Mouse (Mus musculus) hindbrain, embryonic 13.5 days (tissue): ENCODE data around the gene Ccdc13. TPM values are rescaled to one million over a fixed set of nuclear protein-coding genes. Genes with fewer than 3 reads are reported as not detected.

Source experiments
- ATAC-seq: fragments of 200-750 bp; cut with Nextera tagmentation; 2 replicates; pipeline ENCODE4 v1.8.0; 2017; ENCODE audit warnings: moderate TSS enrichment; ENCODE audit not compliant: low FRiP score
- H3K27ac ChIP-seq: fragments of 300-500 bp; sonication (generic); 2 replicates; pipeline ENCODE4 v1.5.1; 2015; ENCODE audit warnings: inconsistent platforms, mild to moderate bottlenecking, moderate library complexity
- H3K27me3 ChIP-seq: fragments of 300-500 bp; sonication (generic); 2 replicates; pipeline ENCODE4 v1.6.1; 2015; ENCODE audit warnings: mild to moderate bottlenecking, inconsistent platforms
- H3K36me3 ChIP-seq: fragments of 300-500 bp; sonication (generic); 2 replicates; pipeline ENCODE4 v1.6.1; 2015; ENCODE audit warnings: mild to moderate bottlenecking, inconsistent platforms
- H3K4me1 ChIP-seq: fragments of 300-500 bp; sonication (generic); replicated peaks from 2 replicates; pipeline ENCODE4 v1.6.1; 2015; ENCODE audit warnings: inconsistent platforms
- H3K4me2 ChIP-seq: fragments of 300-500 bp; sonication (generic); 2 replicates; pipeline ENCODE4 v1.6.1; 2015; ENCODE audit warnings: inconsistent platforms, mild to moderate bottlenecking, moderate library complexity
- H3K4me3 ChIP-seq: fragments of 300-500 bp; sonication (generic); 2 replicates; pipeline ENCODE4 v1.5.1; 2015; ENCODE audit warnings: mild to moderate bottlenecking, inconsistent platforms
- H3K9ac ChIP-seq: fragments of 300-500 bp; sonication (generic); 2 replicates; pipeline ENCODE4 v1.6.1; 2015; ENCODE audit warnings: mild to moderate bottlenecking, inconsistent platforms
- H3K9me3 ChIP-seq: fragments of 300-500 bp; sonication (generic); 2 replicates; pipeline ENCODE4 v1.6.1; 2016; ENCODE audit warnings: inconsistent platforms
- WGBS: fragments of 180-500 bp; shearing (Covaris S2); methylation state at CpG from one replicate; pipeline ENCODE4 v1.1.7; 2015; 5-methylcytosine and 5-hydroxymethylcytosine counted together
- polyA plus RNA-seq: library from polyadenylated mRNA; unstranded; fragments of >200 nt; fragmentation: Nextera tagmentation; extraction: Ambion mirVana; gene quantifications from 2 replicates; pipeline ENCODE4 v1.2.1, GENCODE M21; 2015

The Ccdc13 gene
- polyA plus RNA-seq, 1 experiment from 2014 or later: 3.2 TPM

DNA sequence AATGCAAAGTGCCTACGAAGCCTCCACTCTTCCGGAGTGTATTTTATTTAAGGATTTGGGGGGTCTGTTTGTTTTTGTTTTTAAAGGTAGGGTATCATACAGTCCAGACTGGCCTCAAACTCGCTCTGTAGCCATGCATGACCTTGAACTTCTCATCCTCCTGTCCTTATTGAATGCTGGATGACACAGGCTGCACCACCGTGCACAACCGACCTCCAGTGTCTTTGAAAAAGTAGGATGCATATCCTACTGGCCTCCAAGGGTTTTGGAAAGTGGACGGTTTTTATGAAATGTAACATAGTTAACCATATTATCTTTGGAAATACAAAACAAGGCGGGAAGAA lies 333 bp upstream of the Ccdc13 start:
- no peaks in the 10 kb centered on the region for H3K9me3 ChIP-seq
- no peaks in the 10 kb centered on the region for H3K36me3 ChIP-seq
- 0 out of 2 replicates have a peak, but pooled peaks cover 5% of the 10 kb centered on the region for H3K27me3 ChIP-seq
- H3K9ac ChIP-seq: peak overlapping the region; percentile 72
- H3K4me3 ChIP-seq: peak overlapping the region; percentile 53
- peak; percentile 62; the same call in 1 of the 2 replicates for ATAC-seq
- H3K4me2 ChIP-seq: peak overlapping the region; percentile 65
- WGBS: 32% methylated on average over 7 of the region's 7 CpGs
- H3K27ac ChIP-seq: no peak overlapping the region
- peaks cover 10% of the 10 kb centered on the region for H3K4me1 ChIP-seq

DNA sequence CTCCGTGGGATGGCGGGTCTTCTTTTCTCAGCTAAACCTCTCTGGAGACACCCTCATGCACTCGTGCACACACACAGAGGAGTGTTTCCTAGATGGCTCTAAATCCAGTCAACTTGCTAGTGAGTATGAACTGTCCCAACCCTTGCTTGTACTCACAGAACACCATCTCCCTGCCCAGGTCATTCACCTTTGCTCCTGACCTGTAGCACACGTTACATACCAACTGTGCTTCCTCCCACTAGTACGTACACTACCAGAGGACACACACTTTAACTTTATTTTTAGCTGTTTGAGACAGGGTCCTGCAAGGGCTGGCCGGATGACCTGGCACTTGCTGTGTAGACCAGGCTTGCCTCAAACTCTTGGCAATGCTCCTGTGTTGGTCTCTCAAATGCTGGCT lies 1.3 kb downstream of the Ccdc13 start:
- peaks cover 10% of the 10 kb centered on the region for H3K4me1 ChIP-seq
- no peak overlapping the region for H3K4me3 ChIP-seq
- H3K27me3 ChIP-seq: 0 out of 2 replicates have a peak, but pooled peaks cover 5% of the 10 kb centered on the region
- WGBS: 93% methylated on average over 6 of the region's 6 CpGs
- H3K9me3 ChIP-seq: no peaks in the 10 kb centered on the region; the same call in 1 of the 2 replicates
- no peak overlapping the region for H3K9ac ChIP-seq
- H3K4me2 ChIP-seq: no peak overlapping the region
- no peak overlapping the region for H3K27ac ChIP-seq
- H3K36me3 ChIP-seq: no peaks in the 10 kb centered on the region
- ATAC-seq: no peak

DNA sequence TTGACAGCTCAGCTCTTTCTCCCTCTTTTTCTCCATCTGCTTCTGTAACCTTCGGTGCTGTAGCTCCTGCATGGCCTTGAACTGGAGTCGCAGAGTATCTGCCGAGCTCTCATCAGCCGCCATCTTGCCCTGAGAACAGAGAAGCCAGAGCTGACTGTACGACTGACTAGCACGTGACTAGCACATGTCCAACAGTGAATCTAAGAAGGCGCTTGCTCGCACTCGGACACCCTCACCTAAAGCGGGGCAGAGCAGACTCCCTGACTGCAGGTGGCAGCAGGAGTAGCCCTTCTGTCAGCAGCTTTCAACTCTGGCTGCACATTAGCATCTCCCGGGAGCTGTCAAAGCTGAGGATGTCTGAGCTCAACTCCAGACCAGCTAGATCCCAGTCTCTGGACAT lies 5.4 kb downstream of the Ccdc13 start:
- no peak overlapping the region for H3K4me2 ChIP-seq
- ATAC-seq: no peak
- H3K36me3 ChIP-seq: no peaks in the 10 kb centered on the region
- WGBS: 85% methylated on average over 11 of the region's 11 CpGs
- H3K9me3 ChIP-seq: no peaks in the 10 kb centered on the region; the same call in 1 of the 2 replicates
- H3K27me3 ChIP-seq: no peaks in the 10 kb centered on the region
- H3K4me1 ChIP-seq: peaks cover 3% of the 10 kb centered on the region
- no peak overlapping the region for H3K4me3 ChIP-seq
- no peak overlapping the region for H3K9ac ChIP-seq
- no peak overlapping the region for H3K27ac ChIP-seq

DNA sequence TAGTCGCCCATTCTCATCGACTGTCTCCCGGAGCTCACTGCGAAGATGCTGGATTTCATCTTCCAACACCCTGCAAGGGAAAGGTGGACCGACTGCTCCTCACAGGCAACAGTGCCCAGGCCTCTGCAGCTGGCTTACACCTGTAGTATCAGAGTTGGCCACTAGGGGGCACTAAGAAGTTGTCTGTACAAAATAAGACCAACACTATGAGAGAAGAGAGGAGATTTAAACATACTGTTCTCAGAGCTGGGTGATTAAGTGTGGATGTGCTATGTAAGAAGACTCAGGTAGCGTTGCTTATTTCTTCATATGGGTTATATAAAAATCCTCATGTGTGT lies 8.3 kb downstream of the Ccdc13 start:
- Histone ChIP-seq H3K4me2 (no peak overlapping the region), H3K27ac (no peak overlapping the region), H3K9ac (no peak overlapping the region), H3K4me1 (no peaks in the 10 kb centered on the region), H3K9me3 (no peaks in the 10 kb centered on the region; the same call in 1 of the 2 replicates), H3K4me3 (no peak overlapping the region), H3K36me3 (no peaks in the 10 kb centered on the region), H3K27me3 (no peaks in the 10 kb centered on the region)
- WGBS: 32% methylated on average over 6 of the region's 6 CpGs
- ATAC-seq: 0 out of 2 replicates have a peak, but pooled peaks have one; percentile 32

DNA sequence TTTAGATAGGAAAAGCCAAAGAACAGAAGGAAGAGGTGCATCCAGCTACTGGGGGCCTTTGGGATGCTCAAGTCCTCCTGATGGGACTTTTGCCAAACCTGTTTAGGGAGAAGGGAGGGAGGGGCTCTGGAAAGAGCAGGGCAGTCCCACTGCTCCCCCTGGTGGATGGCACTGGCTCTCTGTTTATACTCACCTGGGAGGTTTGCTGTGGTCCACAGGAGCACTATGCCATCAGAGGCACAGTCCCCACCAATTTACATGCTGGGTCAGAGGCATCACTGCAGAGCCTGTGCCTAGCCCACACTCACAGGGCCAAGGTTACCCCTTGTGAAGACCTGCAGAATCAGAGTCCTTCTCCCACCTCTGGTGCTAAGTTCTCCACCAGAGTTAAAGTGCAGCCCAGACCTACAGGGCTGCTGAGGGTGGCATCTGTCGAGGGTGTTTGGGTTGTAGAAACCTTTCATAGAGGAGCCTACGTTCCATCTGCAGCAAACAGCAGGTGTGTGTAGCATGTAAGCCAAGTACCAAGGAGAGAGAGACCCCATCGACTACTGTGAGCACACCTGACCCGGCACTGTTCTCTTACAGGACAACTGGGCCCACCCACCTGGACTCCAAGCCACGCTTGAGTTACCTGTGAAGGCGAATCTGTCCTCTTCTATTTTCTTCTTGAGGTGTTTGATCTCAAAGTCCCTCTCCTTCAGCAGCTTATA lies 8.9 kb downstream of the Ccdc13 start:
- Histone ChIP-seq H3K27me3 (no peaks in the 10 kb centered on the region), H3K9me3 (no peaks in the 10 kb centered on the region; the same call in 1 of the 2 replicates), H3K27ac (no peak overlapping the region), H3K4me3 (no peak overlapping the region), H3K4me2 (no peak overlapping the region), H3K4me1 (no peaks in the 10 kb centered on the region), H3K9ac (no peak overlapping the region), H3K36me3 (no peaks in the 10 kb centered on the region)
- peak; percentile 56 for ATAC-seq
- 73% methylated on average over 6 of the region's 6 CpGs for WGBS

DNA sequence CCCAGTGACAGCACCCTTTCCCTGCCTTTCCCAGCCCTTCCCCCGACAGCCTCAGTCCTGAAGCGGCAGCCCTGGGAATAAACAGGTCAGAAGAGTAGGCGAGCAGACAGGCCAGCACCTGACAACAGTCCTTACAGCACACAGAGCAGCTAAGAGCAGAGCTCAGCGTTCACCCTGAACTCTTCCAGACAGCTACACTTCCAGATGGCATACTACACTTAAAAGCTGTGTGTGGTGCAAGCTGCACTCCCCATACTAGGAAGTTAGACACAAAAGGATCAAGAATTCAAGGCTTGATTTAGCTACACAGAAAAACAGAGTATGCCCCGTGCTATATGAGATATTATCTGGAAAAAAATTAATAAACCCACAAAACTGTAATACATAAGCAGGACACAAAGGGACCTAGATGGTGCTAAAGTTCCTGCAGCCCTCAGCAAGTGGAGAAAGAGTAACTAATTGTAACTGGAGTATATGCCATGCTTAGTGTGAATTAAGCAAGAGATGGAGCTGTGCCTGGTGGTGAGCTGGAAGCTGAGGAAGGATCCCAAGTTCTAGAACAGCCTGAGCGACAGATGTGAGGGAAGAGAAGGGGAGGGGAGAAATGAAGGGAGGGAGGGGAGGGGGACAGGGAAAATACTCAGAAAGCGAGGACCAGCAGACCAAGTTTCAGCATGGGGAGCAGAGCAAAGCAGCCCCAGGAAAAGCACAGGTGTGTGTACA lies 9.8 kb downstream of the Ccdc13 start:
- no peak for ATAC-seq
- WGBS: 76% methylated on average over 7 of the region's 7 CpGs

DNA sequence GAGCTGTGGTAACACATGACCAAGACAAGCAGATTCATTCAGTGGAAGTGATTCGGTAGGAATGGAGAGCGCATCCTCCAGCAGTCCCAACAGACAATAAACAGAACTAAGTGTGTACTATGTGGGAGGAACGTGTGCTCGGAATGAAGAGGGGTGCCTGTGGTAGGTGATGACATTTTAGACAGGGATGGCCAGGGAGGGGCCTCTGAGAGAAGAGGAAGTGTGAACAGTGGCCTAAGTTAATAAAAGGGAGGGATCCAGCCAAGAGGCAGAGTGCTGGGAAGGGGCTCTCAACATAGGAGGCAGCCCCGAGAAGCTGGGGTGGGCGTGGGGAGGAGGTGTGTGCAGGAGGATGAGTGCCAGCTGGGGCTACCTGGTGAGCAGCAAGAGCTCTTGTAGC lies 10.9 kb downstream of the Ccdc13 start:
- H3K4me3 ChIP-seq: no peak overlapping the region
- 80% methylated on average over 6 of the region's 6 CpGs for WGBS
- no peak overlapping the region for H3K9ac ChIP-seq
- peaks cover 7% of the 10 kb centered on the region for H3K4me1 ChIP-seq
- H3K36me3 ChIP-seq: no peaks in the 10 kb centered on the region
- H3K27ac ChIP-seq: no peak overlapping the region
- H3K9me3 ChIP-seq: no peaks in the 10 kb centered on the region
- H3K27me3 ChIP-seq: no peaks in the 10 kb centered on the region
- ATAC-seq: no peak
- no peak overlapping the region for H3K4me2 ChIP-seq

More for the DNA sequence above, 9.8 kb downstream of the Ccdc13 start:
- no peak overlapping the region for H3K4me2 ChIP-seq
- H3K9me3 ChIP-seq: no peaks in the 10 kb centered on the region; the same call in 1 of the 2 replicates
- no peak overlapping the region for H3K9ac ChIP-seq
- no peak overlapping the region for H3K4me3 ChIP-seq
- no peaks in the 10 kb centered on the region for H3K36me3 ChIP-seq
- no peaks in the 10 kb centered on the region for H3K4me1 ChIP-seq
- H3K27ac ChIP-seq: no peak overlapping the region
- H3K27me3 ChIP-seq: no peaks in the 10 kb centered on the region

DNA sequence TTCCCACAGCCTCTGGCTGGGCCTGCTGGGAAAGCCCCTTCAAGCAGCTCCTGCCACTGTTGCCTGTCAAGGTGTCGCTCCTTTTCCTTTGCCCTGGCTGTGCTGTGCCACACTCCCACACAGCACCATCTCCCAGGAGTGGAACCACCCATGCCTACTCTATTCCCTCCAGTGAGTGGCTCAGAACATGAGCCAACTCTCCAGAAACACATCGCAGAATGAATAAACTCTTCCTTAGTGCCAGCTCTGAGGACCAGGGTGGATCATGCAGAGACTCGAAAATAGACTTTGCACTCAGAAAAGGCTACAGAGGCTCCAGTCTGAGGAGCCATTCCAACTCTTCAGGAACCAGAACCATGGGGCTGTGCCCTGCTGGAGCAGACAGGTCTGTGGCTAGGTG lies 12.9 kb downstream of the Ccdc13 start:
- Histone ChIP-seq H3K27me3 (no peaks in the 10 kb centered on the region), H3K4me1 (peaks cover 16% of the 10 kb centered on the region), H3K9me3 (no peaks in the 10 kb centered on the region), H3K4me2 (no peak overlapping the region), H3K9ac (no peak overlapping the region), H3K27ac (no peak overlapping the region), H3K36me3 (no peaks in the 10 kb centered on the region), H3K4me3 (no peak overlapping the region)
- ATAC-seq: no peak
- WGBS: 94% methylated on average over 3 of the region's 3 CpGs

DNA sequence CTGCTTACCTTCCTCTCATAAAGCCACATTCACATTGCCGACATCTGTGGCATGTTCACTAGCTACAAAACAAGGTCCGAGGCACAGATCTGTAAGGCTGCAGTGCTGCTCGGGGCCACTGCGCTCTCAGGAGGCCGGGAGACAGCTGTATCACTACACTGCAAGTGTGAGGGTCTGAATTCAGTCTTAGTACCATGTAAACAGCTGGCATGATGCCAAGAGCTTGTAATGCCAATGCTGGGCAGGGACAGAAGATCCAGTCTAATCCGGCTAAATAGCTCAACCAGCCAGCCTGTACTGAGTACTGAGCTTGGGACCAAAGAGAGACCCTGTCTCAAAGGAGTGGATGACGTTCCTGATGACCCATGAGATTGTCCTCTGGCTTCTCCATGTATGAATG lies 15.3 kb downstream of the Ccdc13 start:
- H3K4me2 ChIP-seq: no peak overlapping the region
- peaks cover 29% of the 10 kb centered on the region for H3K4me1 ChIP-seq
- no peaks in the 10 kb centered on the region for H3K36me3 ChIP-seq
- H3K27me3 ChIP-seq: no peaks in the 10 kb centered on the region
- no peak overlapping the region for H3K4me3 ChIP-seq
- H3K27ac ChIP-seq: no peak overlapping the region
- peak; percentile 44; the same call in 1 of the 2 replicates for ATAC-seq
- H3K9ac ChIP-seq: no peak overlapping the region
- H3K9me3 ChIP-seq: no peaks in the 10 kb centered on the region
- 74% methylated on average over 7 of the region's 7 CpGs for WGBS

DNA sequence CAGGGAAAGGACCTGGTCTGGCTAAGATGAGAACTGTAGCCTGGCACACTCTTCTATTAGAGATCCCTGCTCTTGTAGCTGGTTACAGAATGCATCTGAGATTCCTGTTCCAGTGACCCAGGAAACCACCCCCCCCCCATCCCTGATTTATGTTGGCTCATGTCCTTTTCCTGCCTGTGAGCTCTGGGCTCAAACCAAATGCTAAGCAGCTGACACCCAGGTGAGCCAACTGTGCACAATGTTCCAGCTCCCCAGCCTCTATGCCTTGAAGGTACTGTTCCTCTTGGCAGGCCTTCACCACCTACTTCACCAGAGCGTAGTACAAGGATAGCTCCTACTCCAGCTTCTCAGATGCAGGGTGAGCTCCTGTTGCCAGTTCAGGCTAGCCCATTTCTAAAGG lies 16.2 kb downstream of the Ccdc13 start:
- Histone ChIP-seq H3K27ac (peak overlapping the region; percentile 69), H3K4me3 (no peak overlapping the region), H3K4me1 (peaks cover 29% of the 10 kb centered on the region), H3K27me3 (no peaks in the 10 kb centered on the region), H3K9me3 (no peaks in the 10 kb centered on the region), H3K4me2 (no peak overlapping the region), H3K36me3 (no peaks in the 10 kb centered on the region), H3K9ac (no peak overlapping the region)
- ATAC-seq: peak; percentile 18; the same call in 1 of the 2 replicates
- 96% methylated on average over 1 of the region's 1 CpGs for WGBS

DNA sequence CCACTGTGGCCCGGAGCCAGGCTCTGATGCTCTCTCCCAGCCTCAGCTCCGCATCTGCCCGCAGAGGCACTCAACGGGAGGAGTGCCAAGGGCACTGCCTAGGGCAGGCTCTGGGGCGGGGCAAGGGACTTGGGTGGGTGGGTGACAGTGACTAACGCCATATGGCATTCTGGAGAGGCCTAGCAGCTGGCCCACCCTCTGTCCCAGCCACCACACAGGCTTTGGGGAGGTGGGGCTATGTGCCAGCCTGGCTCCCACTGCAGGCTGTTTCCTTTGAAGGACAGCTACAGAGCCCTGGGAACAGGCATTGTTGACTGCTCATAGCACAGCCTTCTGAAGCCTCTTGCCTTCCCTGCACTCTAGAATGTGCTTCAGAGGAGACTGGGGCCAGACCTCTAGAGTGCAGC lies 16.7 kb downstream of the Ccdc13 start:
- Histone ChIP-seq H3K9me3 (no peaks in the 10 kb centered on the region), H3K4me2 (no peak overlapping the region), H3K4me3 (no peak overlapping the region), H3K27me3 (no peaks in the 10 kb centered on the region), H3K9ac (no peak overlapping the region), H3K27ac (peak overlapping the region; percentile 69), H3K4me1 (peaks cover 29% of the 10 kb centered on the region), H3K36me3 (no peaks in the 10 kb centered on the region)
- peak; percentile 79 for ATAC-seq
- WGBS: 36% methylated on average over 6 of the region's 6 CpGs

DNA sequence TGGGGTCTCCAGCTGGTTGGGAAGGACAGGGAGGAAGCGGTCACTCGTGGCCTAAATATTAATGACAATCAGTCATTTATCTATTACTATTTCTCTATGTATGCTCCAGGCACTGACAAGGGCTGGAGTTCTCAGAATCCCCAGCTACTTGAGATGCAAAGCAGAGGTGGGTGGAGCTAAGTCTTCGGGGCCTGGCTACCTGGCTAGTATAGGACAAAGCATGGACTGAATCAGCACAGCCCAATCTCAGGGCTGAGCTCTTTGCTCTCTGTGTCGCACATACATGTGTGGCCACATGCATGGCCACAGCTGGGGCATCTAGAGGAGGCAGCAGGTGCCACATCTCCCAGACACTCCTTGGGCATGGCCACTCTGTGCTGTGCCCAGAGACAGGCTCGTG lies 18.5 kb downstream of the Ccdc13 start:
- Histone ChIP-seq H3K4me2 (no peak overlapping the region), H3K27me3 (no peaks in the 10 kb centered on the region), H3K4me3 (no peak overlapping the region), H3K36me3 (no peaks in the 10 kb centered on the region), H3K9ac (no peak overlapping the region), H3K4me1 (peaks cover 29% of the 10 kb centered on the region), H3K9me3 (no peaks in the 10 kb centered on the region), H3K27ac (no peak overlapping the region)
- 74% methylated on average over 5 of the region's 5 CpGs for WGBS
- ATAC-seq: no peak
